Mouse (Mus musculus): Measurements from ENCODE around the gene Pgm2.

- TF ChIP-seq CTCF (IDR thresholded peaks at IDR 0.05) = no peak
- no peak for TF ChIP-seq EP300 (IDR thresholded peaks at IDR 0.05)
These were observed 68.1 kb downstream of the Pgm2 start for GRCm38 (mm10) chr5:64160705-64161391.
